Mouse (Mus musculus): ENCODE measurements around the gene Oas2.
"Not testable (repeated sequence)": the region's sequence is repeated elsewhere in the genome, so short reads cannot be mapped to it uniquely, and the experiment has no call there.

Gene Oas2

DNA sequence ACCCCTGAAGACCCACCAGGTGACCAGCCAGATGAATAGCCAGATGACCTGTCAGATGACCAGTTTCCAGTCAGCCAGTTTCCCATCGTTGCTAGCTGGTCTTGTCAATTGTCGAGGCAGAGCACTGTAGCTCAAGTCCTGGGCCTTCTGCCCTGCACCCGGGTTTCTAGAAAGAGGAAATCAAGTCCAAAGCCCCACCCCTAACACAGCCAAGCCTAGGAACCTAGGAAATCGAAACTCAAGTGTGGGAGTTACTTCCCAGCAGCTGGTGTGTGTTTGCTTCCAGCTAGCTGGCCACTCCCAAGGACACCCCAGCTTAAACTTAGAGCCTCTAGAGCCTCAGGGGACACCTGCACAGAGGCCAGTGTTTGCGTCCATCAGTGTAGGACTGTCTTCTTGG lies at the start of gene Oas2:
Gene Oas2 (minus strand): TSS at position 166 of the 400 bp plus-strand sequence.
- no peak for DNase-seq (ENCODE audit: low read depth, low spot score)

DNA sequence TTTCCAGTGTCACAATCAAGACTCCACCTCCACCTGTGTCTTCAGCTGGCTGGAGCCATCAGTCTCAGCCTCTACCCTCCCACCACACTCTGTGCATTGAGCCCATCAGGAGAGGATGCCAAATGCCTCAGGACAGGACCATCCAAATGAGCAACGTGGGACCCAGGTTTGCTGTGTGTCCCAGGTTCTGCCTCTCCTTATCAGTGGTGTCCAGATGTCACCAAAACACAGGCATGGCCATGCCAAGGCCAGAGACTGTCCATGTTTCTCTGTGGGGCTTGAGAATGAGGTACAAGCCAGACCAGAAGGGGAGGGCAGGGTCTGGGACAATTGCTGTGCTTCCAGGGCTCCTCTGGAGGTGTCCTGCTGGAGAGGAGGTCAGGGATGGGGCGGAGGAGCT lies 49.3 kb upstream of the Oas2 start:
- DNase-seq (ENCODE audit: low read depth, low spot score): not testable (repeated sequence)

GRCm38 (mm10) chr5:120798147-120798546 lies 48.5 kb upstream of the Oas2 start:
- DNase-seq (ENCODE audit: low read depth, low spot score): not testable (repeated sequence)

GRCm38 (mm10) chr5:120795480-120796034 lies 45.9 kb upstream of the Oas2 start, which contains the start of gene Oas1e:
Gene Oas1e (minus strand): TSS chr5:120795530.
- not testable (repeated sequence) for DNase-seq (ENCODE audit: low read depth, low spot score)

GRCm38 (mm10) chr5:120793043-120793442 lies 43.4 kb upstream of the Oas2 start:
- DNase-seq (ENCODE audit: low read depth, low spot score): peak; percentile 24

- no peak for DNase-seq (ENCODE audit: low read depth, low spot score)
Observed at GRCm38 (mm10) chr5:120787042-120787441, 37.4 kb upstream of the Oas2 start.

DNA sequence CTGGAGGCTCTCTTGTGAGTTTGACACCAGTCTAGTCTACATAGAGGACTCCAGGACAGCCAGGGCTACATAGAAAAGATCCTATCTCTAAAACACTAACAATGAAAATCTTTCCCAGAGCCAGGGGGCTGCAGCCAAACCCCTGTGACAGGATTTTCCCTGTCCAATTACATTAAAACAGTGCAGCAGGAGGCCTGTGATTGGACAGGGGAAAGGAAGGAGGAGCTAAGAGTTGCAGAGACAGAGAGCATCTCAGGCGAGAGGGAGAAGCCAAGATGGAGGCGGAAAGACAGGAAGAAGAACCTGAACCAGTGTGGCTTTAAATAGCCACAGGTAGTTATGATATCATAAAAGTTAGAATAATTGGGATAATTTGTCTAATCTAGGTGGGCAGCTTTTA lies 32.8 kb upstream of the Oas2 start:
- DNase-seq (ENCODE audit: low read depth, low spot score): no peak

DNA sequence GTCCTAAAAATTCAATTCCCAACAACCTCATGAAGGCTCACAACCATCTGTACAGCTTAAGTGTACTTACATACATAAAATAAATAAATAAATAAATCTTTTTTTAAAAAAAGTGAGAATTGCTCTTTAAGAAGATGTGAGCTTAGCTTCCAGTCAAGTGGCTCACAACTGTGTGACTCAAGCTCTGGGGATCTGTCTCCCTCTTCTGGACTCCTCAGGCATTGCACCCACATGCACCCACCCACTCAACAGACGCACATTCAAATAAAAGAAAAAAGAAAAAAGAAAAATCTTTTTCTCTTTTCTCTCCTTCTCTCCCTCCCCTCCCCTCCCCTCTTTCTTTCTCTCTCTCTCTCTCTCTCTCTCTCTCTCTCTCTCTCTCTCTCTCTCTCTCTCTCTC lies 32.0 kb upstream of the Oas2 start:
- DNase-seq (ENCODE audit: low read depth, low spot score): no peak

GRCm38 (mm10) chr5:120779922-120780321 lies 30.3 kb upstream of the Oas2 start:
- DNase-seq (ENCODE audit: low read depth, low spot score): no peak

GRCm38 (mm10) chr5:120778941-120779340 lies 29.3 kb upstream of the Oas2 start:
- DNase-seq (ENCODE audit: low read depth, low spot score): no peak

DNA sequence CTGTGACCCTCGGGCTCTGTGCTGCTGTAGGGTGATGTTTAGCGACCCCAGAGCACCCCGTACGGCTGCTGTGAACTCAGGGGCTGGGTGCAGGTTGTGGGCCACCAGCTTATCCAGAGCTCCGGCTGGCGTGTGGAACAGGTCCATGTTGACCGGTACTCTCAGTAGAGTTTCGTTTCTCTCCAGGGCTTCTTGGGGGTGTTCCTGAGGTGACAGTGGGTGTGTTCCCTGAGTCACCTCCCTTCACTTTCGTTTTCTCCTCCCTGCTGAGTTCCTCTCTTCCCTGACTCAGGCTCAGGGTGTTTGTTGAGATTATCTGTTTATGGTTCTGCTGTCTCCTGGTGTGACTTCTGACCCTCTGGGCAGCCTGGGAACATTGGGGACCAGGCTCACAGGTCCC lies 27.8 kb upstream of the Oas2 start, which contains the start of gene Oas3:
Gene Oas3 (minus strand): TSS at position 184 of the 400 bp plus-strand sequence.
- DNase-seq (ENCODE audit: low read depth, low spot score): no peak

DNA sequence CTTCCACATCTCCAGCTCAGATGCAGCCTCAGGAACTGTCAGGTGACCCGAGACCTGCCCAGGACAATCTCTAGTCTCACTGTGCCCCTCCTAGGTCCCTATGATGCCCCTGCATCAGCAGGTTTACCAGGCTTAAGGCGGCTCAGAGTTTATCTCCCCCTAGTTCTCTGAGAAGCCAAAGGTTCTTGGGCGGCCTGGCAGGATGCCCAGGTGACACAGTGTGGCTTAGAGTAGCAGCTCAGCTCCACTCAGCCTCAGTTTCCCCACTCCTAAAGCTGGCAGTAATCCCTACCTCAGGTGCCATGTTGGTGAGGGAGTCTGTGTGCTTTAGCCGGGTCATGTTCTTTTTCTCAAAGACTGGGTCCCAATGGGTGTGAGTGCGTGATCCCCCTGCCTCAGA lies 27.1 kb upstream of the Oas2 start:
- DNase-seq (ENCODE audit: low read depth, low spot score): no peak

GRCm38 (mm10) chr5:120775287-120775985 lies 25.8 kb upstream of the Oas2 start:
- DNase-seq (ENCODE audit: low read depth, low spot score): no peak

- DNase-seq (ENCODE audit: low read depth, low spot score): no peak
Observed at GRCm38 (mm10) chr5:120769396-120769795, 19.7 kb upstream of the Oas2 start.

GRCm38 (mm10) chr5:120765010-120765409 lies 15.4 kb upstream of the Oas2 start:
- no peak for DNase-seq (ENCODE audit: low read depth, low spot score)

- DNase-seq (ENCODE audit: low read depth, low spot score): no peak
Observed at GRCm38 (mm10) chr5:120761901-120762300, 12.2 kb upstream of the Oas2 start.

GRCm38 (mm10) chr5:120754215-120754614 lies 4.6 kb upstream of the Oas2 start:
- no peak for DNase-seq (ENCODE audit: low read depth, low spot score)

DNA sequence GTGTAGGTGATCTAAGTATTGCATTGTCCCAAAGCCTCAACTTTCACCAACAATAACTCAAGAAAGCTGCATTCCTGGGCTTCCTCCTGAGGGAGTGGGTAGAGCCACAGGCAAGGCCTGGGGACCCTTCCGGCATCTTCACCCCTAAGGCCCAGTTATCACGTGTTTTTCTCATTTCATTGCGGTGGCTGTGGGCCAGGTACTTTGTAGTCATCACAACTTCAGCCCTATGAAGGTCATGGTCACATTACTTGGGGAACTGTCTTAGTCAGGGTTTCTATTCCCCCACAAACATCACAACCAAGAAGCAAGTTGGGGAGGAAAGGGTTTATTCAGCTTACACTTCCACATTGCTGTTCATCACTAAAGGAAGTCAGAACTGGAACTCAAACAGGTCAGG lies 3.1 kb upstream of the Oas2 start:
- no peak for DNase-seq (ENCODE audit: low read depth, low spot score)

- DNase-seq (ENCODE audit: low read depth, low spot score): no peak
Observed at GRCm38 (mm10) chr5:120751206-120751605, 1.6 kb upstream of the Oas2 start.

GRCm38 (mm10) chr5:120746451-120746850 lies 3.2 kb downstream of the Oas2 start:
- DNase-seq (ENCODE audit: low read depth, low spot score): peak; percentile 62

GRCm38 (mm10) chr5:120742125-120742524 lies 7.5 kb downstream of the Oas2 start:
- DNase-seq (ENCODE audit: low read depth, low spot score): peak; percentile 33

GRCm38 (mm10) chr5:120734380-120734990 lies 15.2 kb downstream of the Oas2 start:
- no peak for DNase-seq (ENCODE audit: low read depth, low spot score)

- DNase-seq (ENCODE audit: low read depth, low spot score): no peak
Observed at GRCm38 (mm10) chr5:120733696-120734095, 16.0 kb downstream of the Oas2 start.
